Mouse (Mus musculus) lung, embryonic 16.5 days (tissue): ENCODE measurements around the gene Zfand4. TPM values are rescaled to one million over a fixed set of nuclear protein-coding genes. Genes with fewer than 3 reads are reported as not detected.

Experiments
- ATAC-seq: fragments of 200-750 bp; cut with Nextera tagmentation; 2 replicates; pipeline ENCODE4 v1.8.0; 2017; ENCODE audit warnings: low read depth, mild to moderate bottlenecking, moderate library complexity
- H3K27ac ChIP-seq: fragments of 300-500 bp; sonication (generic); 2 replicates; pipeline ENCODE4 v1.5.1; 2014; ENCODE audit warnings: mild to moderate bottlenecking, control low read depth, low read length
- H3K27me3 ChIP-seq: fragments of 300-500 bp; sonication (generic); 2 replicates; pipeline ENCODE4 v1.6.1; 2014; ENCODE audit warnings: low read depth, low read length, mixed read lengths; ENCODE audit not compliant: control insufficient read depth, insufficient read depth
- H3K36me3 ChIP-seq: fragments of 300-500 bp; sonication (generic); 2 replicates; pipeline ENCODE4 v1.6.1; 2014; ENCODE audit warnings: low read length; ENCODE audit not compliant: control insufficient read depth, insufficient read depth
- H3K4me1 ChIP-seq: fragments of 300-500 bp; sonication (generic); replicated peaks from 2 replicates; pipeline ENCODE4 v1.6.1; 2014; ENCODE audit warnings: low read length, mixed read lengths; ENCODE audit not compliant: control insufficient read depth, insufficient read depth
- H3K4me2 ChIP-seq: fragments of 300-500 bp; sonication (generic); 2 replicates; pipeline ENCODE4 v1.6.1; 2014; ENCODE audit warnings: low read depth, low read length, control low read depth
- H3K4me3 ChIP-seq: fragments of 300-500 bp; sonication (generic); 2 replicates; pipeline ENCODE4 v1.5.1; 2014; ENCODE audit warnings: mild to moderate bottlenecking, low read length, control low read depth
- H3K9ac ChIP-seq: fragments of 300-500 bp; sonication (generic); 2 replicates; pipeline ENCODE4 v1.6.1; 2014; ENCODE audit warnings: low read length, control low read depth
- H3K9me3 ChIP-seq: fragments of 300-500 bp; sonication (generic); 2 replicates; pipeline ENCODE4 v1.6.1; 2016; ENCODE audit warnings: low read length; ENCODE audit not compliant: control insufficient read depth
- WGBS: fragments of 180-500 bp; shearing (Covaris S2); extraction: QIAGEN DNeasy Blood & Tissue Kit; methylation state at CpG from one replicate; pipeline ENCODE4 v1.1.7; 2014; 5-methylcytosine and 5-hydroxymethylcytosine counted together
- polyA plus RNA-seq: library from polyadenylated mRNA; unstranded; fragments of >200 nt; fragmentation: Nextera tagmentation; extraction: Ambion mirVana; gene quantifications from 2 replicates; pipeline ENCODE4 v1.2.1, GENCODE M21; 2015

Gene Zfand4
- polyA plus RNA-seq, 1 experiment from 2014 or later = 7.6 TPM

DNA sequence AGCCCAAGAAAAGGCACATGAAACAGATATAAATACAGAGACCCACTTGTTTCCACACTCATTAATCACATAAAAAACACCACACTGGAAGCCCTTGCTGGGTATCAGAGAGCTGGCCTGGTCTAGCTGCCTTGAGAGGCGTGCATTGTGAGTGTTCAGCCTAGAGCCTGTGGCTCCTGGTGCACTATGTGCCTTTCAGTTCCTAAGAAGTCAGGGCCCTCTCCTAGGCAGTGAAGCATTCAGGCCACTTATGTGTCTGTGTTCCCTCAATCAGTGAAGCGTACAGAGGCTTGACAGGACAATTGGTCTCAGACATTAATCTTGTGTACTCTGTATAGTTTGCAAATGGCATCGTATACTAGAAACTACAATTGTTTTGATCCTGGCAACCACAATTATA is 19.3 kb downstream of the Zfand4 start:
- Histone ChIP-seq H3K9me3 (no peaks in the 10 kb centered on the region), H3K4me2 (no peak overlapping the region), H3K27ac (no peak overlapping the region), H3K36me3 (no peaks in the 10 kb centered on the region; the same call in 1 of the 2 replicates), H3K9ac (no peak overlapping the region), H3K4me3 (no peak overlapping the region), H3K4me1 (no peaks in the 10 kb centered on the region), H3K27me3 (no peaks in the 10 kb centered on the region)
- ATAC-seq = no peak
- 81% methylated on average over 3 of the region's 3 CpGs for WGBS

DNA sequence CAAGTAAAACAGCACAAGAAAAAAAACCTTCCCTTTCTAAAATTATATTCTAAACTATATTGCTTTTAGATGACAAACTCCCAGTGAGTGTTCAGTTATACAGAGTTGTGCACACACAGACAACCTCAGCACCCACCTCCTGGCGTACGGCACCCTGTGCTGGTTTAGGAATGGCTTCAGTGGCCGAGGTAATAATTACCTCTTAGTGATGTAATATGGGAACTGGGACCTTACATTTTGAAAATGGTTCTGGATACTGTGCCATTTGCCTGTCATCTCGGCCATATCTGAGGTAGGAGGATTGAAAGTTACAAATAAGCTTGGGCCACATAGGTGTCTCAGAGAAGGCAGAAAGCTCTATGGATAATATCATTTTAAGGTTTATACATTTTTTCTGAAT is 22.3 kb downstream of the Zfand4 start:
- no peaks in the 10 kb centered on the region for H3K27me3 ChIP-seq
- no peaks in the 10 kb centered on the region for H3K4me1 ChIP-seq
- WGBS = 87% methylated on average over 4 of the region's 4 CpGs
- no peaks in the 10 kb centered on the region for H3K9me3 ChIP-seq
- no peak overlapping the region for H3K4me2 ChIP-seq
- H3K9ac ChIP-seq = no peak overlapping the region
- no peak overlapping the region for H3K4me3 ChIP-seq
- no peak for ATAC-seq
- no peak overlapping the region for H3K27ac ChIP-seq
- no peaks in the 10 kb centered on the region for H3K36me3 ChIP-seq

DNA sequence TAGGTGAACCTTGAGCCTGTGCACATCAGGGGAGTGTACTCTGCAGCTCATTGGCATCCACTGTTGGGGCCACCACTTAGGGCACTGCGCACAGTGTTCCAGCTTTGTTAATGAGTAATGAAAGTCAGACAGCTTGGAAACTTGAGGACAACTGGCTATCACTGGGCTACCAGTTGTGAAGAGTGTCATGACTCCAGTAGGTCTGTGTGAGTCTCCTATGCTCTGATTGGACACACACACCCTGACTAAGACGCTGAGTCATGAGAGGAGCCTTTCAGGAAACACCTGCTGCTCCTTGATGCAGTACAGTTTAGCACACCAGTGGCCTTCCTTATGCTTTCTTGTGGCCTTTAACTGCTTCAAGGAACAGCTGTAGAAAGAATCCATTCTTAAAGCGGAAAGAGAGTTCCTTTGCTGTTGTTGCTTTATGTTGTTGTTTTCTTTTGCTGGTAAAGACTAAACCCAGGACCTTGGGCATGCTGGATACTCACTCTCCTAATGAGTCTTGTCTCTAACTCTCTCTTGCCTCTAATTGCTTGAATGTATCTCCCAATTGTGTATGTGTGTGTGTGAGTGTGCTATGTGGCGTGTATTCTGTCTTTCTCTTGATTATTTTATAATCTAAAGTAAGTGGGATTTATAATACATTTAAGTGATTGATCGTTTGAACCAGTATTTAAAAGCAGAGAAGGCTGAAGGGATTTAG is 23.0 kb downstream of the Zfand4 start:
- ATAC-seq = no peak
- 64% methylated on average over 5 of the region's 5 CpGs for WGBS
- H3K4me1 ChIP-seq = no peaks in the 10 kb centered on the region
- H3K27me3 ChIP-seq = no peaks in the 10 kb centered on the region
- no peak overlapping the region for H3K9ac ChIP-seq
- H3K9me3 ChIP-seq = no peaks in the 10 kb centered on the region
- no peak overlapping the region for H3K4me3 ChIP-seq
- H3K4me2 ChIP-seq = no peak overlapping the region
- H3K27ac ChIP-seq = no peak overlapping the region
- no peaks in the 10 kb centered on the region for H3K36me3 ChIP-seq

DNA sequence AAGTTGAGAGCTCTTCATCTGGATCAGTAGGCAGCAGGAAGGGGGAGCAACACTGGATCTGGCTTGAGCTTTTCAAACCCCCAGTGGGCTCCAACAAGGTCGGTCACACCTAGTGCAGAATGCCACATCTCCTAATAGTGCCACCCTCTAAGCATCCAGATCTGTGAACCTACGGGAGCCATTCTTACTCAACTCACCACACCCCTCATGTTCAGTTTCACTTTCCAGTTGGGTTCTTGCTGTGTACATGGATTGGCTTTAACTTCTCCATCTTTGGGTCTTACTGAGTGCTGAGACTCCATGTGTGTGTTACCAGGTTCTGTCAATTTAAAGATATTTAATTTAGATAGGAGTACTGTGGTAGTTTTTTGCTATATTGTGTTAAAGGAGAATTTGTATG is 47.4 kb downstream of the Zfand4 start:
- H3K4me1 ChIP-seq = no peaks in the 10 kb centered on the region
- H3K27me3 ChIP-seq = no peaks in the 10 kb centered on the region
- H3K36me3 ChIP-seq = no peaks in the 10 kb centered on the region
- H3K27ac ChIP-seq = no peak overlapping the region
- H3K9me3 ChIP-seq = no peaks in the 10 kb centered on the region
- no peak overlapping the region for H3K9ac ChIP-seq
- H3K4me3 ChIP-seq = no peak overlapping the region
- ATAC-seq = no peak
- WGBS = 91% methylated on average over 2 of the region's 2 CpGs
- H3K4me2 ChIP-seq = no peak overlapping the region

GRCm38 (mm10) chr6:116319259-116319658 is 55.2 kb downstream of the Zfand4 start:
- no peaks in the 10 kb centered on the region for H3K36me3 ChIP-seq
- no peak overlapping the region for H3K4me2 ChIP-seq
- no peaks in the 10 kb centered on the region for H3K27me3 ChIP-seq
- no peak overlapping the region for H3K9ac ChIP-seq
- no peak overlapping the region for H3K27ac ChIP-seq
- no peak for ATAC-seq
- no peaks in the 10 kb centered on the region for H3K4me1 ChIP-seq
- no peaks in the 10 kb centered on the region for H3K9me3 ChIP-seq
- H3K4me3 ChIP-seq = no peak overlapping the region
- WGBS = 63% methylated on average over 3 of the region's 3 CpGs

GRCm38 (mm10) chr6:116326641-116327040 is 62.6 kb downstream of the Zfand4 start:
- Histone ChIP-seq H3K9ac (no peak overlapping the region), H3K4me3 (no peak overlapping the region), H3K9me3 (no peaks in the 10 kb centered on the region), H3K27me3 (no peaks in the 10 kb centered on the region), H3K36me3 (no peaks in the 10 kb centered on the region), H3K27ac (no peak overlapping the region), H3K4me2 (no peak overlapping the region), H3K4me1 (no peaks in the 10 kb centered on the region)
- ATAC-seq = no peak
- 67% methylated on average over 3 of the region's 3 CpGs for WGBS

DNA sequence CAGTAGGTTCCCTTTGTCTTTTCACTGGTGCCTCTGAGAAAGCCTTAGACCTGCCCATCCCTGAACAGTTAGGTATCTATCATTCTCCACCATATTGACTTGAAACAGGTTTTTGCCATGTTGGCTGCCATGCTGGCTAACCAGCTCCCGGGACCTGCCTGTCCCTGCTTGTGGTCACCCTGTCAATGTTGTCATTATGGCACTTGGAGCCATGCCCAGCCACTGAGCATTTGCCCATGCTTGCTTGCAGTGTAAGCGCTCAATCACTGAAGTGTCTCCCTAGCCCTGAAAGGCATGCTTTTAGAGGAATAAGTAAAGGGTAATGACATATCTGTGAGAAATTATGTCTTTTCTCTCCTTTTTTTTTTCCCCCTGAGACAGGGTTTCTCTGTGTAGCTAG is 67.4 kb downstream of the Zfand4 start:
- H3K36me3 ChIP-seq = no peaks in the 10 kb centered on the region
- no peaks in the 10 kb centered on the region for H3K4me1 ChIP-seq
- H3K27ac ChIP-seq = no peak overlapping the region
- H3K4me3 ChIP-seq = no peak overlapping the region
- WGBS = 73% methylated on average over 2 of the region's 2 CpGs
- H3K27me3 ChIP-seq = no peaks in the 10 kb centered on the region
- no peak for ATAC-seq
- no peak overlapping the region for H3K9ac ChIP-seq
- H3K4me2 ChIP-seq = no peak overlapping the region
- no peaks in the 10 kb centered on the region for H3K9me3 ChIP-seq

- H3K4me1 ChIP-seq = peaks cover 3% of the 10 kb centered on the region; the same call in 1 of the 2 replicates
- ATAC-seq = no peak
- peak overlapping the region; percentile 69 for H3K4me2 ChIP-seq
- H3K27me3 ChIP-seq = no peaks in the 10 kb centered on the region
- no peak overlapping the region for H3K27ac ChIP-seq
- no peaks in the 10 kb centered on the region for H3K9me3 ChIP-seq
- H3K36me3 ChIP-seq = no peaks in the 10 kb centered on the region
- peak overlapping the region; percentile 86 for H3K9ac ChIP-seq
- 2% methylated on average over 7 of the region's 7 CpGs for whole genome bisulfite sequencing
- H3K4me3 ChIP-seq = peak overlapping the region; percentile 92
Observed at GRCm38 (mm10) chr6:116337466-116337834, 73.4 kb downstream of the Zfand4 start.

GRCm38 (mm10) chr6:116337835-116338501 is 73.9 kb downstream of the Zfand4 start, which contains the start of gene March8:
Gene March8, plus strand, starts transcription at chr6:116338024.
- Histone ChIP-seq H3K27ac (peak within 1 kb of the TSS; percentile 55), H3K27me3 (no peaks in the 10 kb centered on the region), H3K9me3 (no peaks in the 10 kb centered on the region), H3K9ac (peak within 1 kb of the TSS; percentile 86), H3K4me3 (peak within 1 kb of the TSS; percentile 92), H3K36me3 (no peaks in the 10 kb centered on the region), H3K4me2 (peak within 1 kb of the TSS; percentile 69), H3K4me1 (peaks cover 3% of the 10 kb centered on the region; the same call in 1 of the 2 replicates)
- peak; percentile 99 for ATAC-seq
- 0% methylated on average over 63 of the region's 75 CpGs for WGBS
